Mouse (Mus musculus) olfactory bulb, adult 2 months (tissue): ENCODE data around the gene Rabep2.

Source experiments
- CTCF ChIP-seq: fragments of 200-500 bp; IDR thresholded peaks from 2 replicates; pipeline ENCODE4 v1.5.1; 2012; ENCODE audit warnings: low read depth, mild to moderate bottlenecking, low read length, moderate library complexity; ENCODE audit not compliant: insufficient read depth
- POLR2A ChIP-seq: fragments of 200-500 bp; IDR thresholded peaks from 2 replicates; pipeline ENCODE4 v1.6.1; 2012; ENCODE audit warnings: mild to moderate bottlenecking, low read depth, low read length, moderate library complexity; ENCODE audit not compliant: insufficient read depth

GRCm38 (mm10) chr7:126417045-126417444, 11.5 kb upstream of the Rabep2 start:
- TF ChIP-seq CTCF = no peak
- no peak for TF ChIP-seq POLR2A
